Mouse (Mus musculus) urinary bladder, postnatal 36 days (tissue): ENCODE results near the gene Grip1.

ENCODE experiments used
- DNase-seq, 2 experiments: peaks; one replicate each; pipeline ENCODE4 v3.0.0; 2022; ENCODE audit warnings: low spot score in 2 of 2, mixed read lengths in 1 of 2

The Grip1 gene

DNA sequence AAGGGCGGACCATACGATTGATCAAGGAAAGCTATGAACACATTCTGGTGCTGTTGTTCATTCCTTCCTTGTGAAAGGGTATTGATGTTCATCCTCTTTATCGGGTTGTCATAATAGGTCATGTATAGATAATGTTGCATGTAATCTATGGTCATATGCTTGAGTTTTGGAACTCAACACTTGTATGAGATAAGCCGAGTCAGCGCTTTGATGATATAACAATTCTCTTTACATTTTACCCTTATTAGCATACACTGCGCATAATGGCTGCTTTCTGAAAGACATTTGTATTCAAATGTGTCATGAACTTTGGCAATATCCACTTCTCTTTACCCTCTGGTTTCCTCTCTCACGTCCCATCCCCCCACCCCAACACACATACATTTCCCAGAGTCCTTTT, 111.2 kb downstream of the Grip1 start:
- no peak for DNase-seq

DNA sequence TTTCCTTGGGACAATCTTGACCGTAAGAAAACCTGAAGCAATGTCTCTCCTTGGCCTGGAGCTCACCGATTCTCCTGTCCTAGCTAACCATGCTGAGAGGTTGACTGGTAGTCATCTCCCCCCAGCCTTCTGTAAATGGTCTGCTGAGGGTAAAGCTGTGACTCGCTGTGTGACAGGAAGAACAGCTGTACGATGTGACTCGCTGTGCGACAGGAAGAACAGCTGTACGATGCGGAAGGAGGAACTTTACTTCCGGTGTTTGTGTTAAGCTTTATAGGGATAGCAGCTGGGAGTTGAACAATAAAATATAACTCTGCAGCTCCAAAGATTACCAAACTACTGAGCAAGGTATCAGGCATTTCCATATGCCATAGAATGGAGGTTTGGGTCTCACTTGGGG, 119.5 kb downstream of the Grip1 start:
- DNase-seq: no peak

DNA sequence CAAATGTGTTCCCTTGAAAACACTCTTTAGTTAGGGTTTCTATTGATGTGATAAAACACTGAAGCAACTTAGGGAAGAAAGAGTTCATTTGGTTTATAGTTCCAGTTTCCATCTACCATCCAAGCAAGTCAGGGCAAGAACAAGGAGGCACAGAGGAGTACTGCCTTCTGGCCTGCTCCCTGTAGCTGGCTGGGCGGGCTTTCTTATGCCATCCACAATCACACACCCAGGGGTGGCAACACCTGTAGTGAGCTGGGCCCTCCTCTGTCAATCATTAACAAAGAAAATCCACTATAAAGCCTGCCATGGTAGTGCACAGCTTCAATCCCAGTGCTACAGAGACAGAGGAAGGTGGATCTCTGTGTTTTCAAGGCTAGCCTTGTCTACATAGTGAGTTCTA, 122.2 kb downstream of the Grip1 start:
- DNase-seq: no peak

DNA sequence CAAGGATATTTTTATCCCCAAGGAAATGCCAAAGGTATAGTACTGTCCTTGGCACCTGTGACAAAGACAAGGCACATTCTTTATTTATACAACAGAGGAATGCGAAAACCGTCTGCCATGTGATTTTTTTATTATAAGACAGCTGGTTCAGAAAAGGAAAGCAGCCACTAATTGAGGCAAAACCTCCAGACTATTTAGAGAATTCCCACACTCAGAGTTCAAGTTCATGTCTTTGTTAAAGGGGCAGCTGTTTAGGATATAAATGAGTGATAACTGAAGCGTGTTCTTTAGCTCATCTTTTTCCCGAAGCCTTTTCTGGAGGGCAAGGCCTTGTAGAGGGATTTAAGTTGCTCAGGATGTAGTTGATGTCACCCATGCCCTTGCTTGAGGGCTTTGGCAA, 126.4 kb downstream of the Grip1 start:
- no peak for DNase-seq

DNA sequence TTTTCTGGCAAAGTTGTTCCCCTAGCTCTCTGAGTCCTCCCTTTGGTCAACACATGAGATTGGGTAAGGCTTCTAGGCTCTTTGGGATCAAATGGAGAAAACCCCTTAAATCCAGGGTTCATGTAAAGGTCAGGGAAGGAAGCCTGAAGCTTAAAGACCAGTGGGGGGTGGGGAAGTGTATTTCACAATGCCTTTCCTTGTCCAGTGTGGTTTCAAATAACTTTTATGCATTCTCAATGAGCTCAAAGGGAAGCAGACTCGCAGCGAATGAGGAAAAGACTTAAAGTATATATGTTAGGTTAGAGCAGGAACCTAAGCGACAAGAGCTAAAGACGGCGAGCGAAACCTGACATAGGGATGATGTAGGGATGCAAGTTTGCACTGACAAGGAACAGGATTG, 131.0 kb downstream of the Grip1 start:
- DNase-seq: no peak

DNA sequence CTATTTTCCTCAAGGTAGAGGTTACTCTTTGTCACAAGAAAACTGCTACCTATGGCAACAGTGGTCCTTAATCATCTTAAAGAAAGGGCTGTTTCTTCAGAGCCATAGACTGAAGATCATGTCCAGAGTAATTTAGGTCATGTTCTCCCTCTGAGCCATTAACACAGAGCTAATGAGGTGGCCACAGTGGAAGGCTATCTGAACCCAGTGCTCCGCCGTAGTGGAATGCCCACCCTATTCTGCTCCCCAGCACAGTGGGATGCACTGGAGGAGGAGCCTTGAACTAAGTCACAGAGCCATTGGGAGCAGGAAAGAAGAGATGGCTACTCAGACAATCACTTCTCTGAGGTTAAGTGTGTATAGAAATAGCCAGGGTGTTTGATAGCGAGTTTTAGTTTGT, 133.3 kb downstream of the Grip1 start:
- no peak for DNase-seq

DNA sequence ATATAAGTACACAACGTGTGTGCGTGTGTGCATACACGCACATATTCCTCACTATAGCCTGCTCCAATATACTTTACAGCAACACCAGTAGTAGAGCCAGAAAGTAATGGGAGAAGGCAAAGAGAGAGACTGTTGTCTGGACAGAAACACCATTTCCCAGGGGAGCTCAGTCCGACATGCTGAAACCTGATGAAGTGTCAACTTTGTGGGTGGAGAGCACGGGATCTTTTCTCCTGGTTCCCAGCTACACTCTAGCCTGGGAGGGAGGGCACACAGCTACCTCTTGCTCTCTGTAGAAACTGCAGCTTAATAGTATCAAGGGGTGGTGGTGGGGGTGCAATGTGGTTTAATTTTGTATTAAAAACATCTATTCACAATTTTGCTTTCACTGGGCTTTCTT, 143.2 kb downstream of the Grip1 start:
- DNase-seq: no peak

DNA sequence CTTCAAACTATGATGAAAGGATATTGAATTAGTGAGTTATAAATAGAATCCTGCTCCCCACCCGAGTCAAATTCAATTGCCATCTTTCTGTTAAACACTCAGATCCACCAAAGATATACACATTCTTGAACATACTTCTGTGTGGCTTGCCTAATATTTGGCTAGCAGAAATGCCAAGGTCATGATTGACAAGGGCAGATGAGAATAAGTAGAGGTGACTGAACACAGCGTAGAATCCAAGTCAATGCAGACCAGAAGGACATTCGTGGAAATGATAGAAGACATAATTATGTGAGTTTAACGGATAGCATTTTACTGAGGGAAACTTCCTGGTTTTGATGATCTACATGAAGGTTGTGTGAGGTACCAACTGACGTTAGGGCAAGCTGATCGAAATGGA, 153.9 kb downstream of the Grip1 start:
- DNase-seq: no peak

DNA sequence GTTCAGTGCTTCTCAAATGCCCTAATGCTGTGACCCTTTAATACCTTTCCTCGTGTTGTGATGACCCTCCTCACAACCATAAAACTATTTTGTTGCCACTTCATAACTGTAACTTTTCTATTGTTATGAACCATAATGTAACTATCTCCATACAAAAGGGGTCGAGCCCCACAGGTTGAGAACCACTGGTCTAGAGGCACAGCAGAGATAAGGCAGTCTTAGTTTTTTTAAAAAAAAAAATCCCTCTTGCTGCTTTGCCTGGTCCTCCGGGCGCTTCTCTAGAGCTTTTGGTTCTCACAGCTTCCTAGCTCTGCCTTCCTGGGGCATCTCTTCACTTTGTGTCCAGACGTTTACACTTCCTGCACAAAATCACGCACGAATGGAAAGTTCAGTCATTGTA, 155.4 kb downstream of the Grip1 start:
- no peak for DNase-seq

DNA sequence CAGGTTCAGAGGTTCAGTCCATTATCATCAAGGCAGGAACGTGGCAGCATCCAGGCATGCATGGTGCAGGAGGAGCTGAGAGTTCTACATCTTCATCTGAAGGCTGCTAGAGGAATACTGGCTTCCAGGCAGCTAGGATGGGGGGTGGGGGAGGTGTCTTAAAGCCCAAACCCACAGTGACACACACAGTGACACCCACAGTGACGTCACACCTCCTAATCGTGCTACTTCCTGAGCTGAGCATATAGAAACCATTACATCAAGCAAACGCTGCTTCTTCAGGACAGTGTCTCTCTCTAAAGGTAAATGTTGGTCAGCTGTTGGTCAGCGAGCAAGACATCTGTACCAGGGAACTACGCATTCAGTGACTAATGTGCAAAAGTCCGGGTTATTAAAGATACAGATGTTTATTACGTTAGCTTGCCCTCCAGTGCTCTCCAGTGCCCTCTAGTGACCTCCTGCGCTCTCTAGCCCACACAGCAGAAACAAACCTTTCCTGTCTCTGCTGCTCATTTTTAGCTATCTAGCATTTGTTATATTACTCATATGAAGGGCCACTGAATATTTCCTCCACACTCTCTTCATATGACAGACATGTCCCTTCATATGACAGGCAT, 156.8 kb downstream of the Grip1 start:
- DNase-seq: peak; percentile 6 to 13

DNA sequence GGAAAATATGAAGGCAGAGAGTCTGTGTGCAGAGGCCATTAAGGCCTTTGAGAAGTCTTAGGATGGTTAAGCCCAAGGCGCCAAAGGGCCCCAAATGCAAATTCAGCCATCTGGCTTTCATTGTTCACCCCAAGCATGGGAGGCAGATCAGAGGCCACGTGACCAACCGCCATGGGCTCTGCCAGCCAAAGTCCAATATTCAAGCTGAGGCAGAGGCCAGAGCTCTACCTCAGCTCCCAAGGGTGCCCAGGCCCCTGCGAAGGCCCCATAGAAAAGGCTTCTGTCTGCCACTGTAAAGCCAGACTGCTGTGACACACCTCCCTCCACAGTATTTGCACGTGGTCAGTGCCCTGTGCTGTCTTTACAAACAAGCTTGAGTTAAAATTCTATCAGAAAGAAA, 158.4 kb downstream of the Grip1 start:
- DNase-seq: no peak

DNA sequence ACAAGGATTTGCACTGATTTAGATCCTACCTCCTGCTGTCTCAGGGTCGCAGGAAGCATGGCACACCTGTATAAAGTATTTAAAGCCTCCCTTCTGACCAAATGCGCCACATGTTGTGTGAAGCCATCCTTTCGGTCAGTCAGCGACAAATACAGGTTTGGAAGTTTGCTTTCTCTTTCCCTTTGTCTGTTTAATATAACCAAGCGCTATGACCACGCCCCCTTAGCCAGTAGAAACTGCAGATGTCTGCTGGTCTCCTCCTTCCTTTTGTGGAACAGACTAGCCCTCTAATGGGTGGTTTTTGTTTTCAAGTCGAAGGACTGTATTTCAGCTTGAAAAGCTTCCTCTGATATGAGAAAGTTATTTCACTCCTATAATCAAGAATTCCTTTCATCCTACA, 161.1 kb downstream of the Grip1 start:
- no peak for DNase-seq

DNA sequence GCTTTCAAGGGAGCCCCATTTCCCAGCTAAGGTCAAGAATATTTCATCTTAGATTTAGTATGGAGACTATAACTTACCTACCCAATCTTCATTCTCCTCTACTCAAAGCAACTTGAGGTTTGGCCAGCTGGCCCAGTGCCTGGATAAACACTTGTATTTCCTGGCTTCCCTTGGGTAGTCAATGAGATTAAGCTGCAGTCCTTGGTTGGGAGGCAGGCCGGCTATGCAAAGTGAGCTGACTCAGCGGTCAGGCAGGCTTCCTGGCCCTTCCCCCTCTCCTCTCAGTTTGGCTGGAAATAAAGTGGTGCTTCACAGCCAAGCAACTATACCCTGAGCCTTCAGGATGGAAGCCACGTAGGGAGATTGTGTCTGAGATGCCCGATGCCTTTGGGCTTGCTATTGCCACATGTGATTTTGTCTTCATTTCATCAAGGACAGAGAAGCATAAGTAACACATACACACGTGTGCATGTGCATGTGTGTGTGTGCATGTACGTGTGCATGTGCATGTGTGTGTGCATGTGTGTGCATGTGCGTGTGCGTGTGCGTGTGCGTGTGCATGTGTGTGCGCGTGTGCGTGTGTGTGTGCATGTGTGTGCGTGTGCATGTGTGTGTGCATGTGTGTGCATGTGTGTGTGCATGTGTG, 161.7 kb downstream of the Grip1 start:
- DNase-seq: peak; percentile 81 to 89

DNA sequence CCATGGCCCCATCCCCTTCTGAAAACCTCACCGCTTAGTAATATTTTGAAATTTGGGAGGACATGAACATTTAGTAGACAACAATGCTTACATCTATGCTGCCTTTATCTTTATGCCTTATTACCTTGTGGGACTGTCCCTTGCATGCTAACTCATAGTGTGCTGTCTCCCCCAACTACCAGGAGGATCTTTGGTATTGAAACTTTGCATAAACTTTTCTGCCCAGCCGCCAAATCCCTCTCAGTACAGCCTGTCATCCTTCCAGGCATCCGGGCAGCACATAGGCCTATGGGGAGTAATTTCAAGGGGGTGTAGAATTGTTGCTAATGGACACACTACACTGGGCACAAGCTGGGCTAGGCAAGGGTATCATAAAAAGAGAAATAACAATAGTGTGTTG, 162.4 kb downstream of the Grip1 start:
- no peak for DNase-seq

DNA sequence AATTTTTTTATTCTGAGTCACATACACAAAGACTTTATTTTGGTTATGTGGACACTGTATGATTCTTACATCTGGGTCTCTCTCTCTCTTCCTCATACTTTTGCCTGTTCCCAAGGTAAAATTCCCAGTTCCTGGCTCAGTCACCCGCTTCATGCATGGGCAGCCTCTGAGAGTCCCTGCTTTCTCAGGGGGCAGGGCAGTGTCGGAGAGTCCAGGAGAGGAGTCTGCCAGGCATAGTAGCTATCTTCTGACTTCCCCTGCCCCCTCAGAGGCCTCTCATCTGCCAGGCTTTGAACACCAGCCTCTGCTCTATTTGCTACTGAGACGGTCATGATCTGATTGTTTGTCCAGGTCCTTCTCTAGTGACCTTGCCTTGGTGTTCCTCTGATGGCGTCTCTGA, 175.0 kb downstream of the Grip1 start:
- DNase-seq: no peak

DNA sequence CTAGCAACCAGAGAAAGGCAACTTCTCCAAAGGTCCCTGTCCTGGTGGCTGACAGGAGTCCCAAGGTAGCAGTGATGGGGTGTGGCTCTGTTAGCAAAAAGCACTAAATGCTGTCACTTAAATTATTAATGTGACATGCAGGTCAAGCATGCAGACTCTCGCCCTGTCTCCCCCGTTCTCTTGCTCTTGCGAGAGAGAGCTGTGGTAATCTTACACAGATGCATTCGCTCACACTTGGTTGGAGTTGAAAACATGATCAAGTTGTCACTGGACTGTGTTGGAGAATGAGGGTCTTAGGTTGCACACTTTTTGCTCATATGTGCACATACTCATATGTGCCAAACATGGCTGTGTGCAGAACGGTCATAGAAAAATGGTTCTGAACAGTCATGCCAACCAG, 176.8 kb downstream of the Grip1 start:
- no peak for DNase-seq

DNA sequence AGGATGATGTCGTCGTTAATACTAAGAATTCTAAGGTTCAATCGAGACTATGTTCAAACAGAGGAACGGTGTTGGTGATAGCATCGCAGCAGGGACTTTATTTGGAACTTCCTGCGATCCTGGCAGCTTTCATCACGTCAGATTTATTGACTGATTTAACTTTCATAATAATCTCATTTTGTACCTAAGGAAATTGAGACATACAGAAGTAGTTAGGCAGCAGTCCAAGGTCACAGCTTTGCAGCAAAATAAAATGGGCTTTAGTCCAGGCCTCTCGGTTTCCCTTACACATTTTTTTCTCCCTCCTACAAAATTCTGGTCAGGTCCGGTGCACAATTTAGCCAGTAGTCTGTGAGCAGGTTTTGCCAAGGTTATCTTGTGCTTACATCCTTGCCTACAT, 178.3 kb downstream of the Grip1 start:
- DNase-seq: no peak

DNA sequence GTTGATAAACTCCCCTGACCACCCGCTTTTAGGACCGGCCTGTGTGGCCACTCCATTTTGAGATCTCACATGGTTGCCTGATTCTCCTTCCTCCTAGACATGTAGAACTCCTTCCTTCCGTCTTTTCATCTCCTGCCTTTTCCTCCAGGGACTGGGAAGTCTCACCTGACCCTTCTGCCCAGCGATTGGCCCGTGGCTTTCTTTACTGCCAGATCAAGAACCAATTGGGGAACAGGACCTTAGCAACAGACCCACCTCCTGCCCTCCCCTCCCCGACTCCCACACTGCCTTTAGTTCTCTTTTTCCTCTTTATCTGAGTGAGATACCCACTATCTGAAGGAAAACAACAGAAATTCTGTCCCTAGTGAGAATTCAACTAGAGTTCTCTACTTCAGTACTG, 180.9 kb downstream of the Grip1 start:
- DNase-seq: no peak

DNA sequence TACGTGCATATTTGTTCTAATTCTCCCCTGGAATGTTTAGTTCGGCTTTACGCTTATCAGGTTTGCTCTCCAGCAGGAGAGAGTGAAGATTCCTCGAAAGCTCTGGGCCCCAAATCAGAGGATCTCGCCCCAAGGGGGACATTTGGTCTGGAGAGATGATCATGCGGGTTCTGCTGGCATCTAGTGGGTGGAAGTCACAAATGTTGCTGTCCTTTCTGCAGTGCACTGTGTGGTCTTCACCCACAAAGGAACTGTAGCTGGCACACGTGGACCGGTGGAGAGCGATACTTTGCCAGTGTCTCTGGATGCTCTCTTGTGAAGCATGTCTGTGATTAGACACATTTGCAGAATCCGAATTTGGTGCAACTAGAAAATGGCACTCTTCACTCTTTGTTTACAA, 186.9 kb downstream of the Grip1 start:
- no peak for DNase-seq

DNA sequence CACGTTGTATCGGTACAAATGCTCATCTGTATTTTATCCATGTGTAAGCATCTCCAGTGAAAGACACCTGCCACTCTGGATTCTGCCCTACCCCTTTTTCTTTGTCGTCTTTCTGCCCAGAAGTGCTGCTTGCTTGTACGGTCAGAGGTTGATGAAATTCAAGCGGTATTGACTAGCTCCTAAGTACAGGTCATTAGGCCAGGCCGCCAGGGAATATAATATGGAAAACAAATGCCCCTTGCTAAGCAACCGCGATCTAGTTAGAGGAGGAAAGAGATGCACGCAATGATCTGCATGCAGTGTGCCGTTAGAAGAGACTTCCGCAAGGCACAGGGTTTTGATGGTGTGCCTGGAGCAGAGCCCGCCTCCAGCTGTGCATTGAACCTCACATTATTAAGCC, 187.4 kb downstream of the Grip1 start:
- no peak for DNase-seq

DNA sequence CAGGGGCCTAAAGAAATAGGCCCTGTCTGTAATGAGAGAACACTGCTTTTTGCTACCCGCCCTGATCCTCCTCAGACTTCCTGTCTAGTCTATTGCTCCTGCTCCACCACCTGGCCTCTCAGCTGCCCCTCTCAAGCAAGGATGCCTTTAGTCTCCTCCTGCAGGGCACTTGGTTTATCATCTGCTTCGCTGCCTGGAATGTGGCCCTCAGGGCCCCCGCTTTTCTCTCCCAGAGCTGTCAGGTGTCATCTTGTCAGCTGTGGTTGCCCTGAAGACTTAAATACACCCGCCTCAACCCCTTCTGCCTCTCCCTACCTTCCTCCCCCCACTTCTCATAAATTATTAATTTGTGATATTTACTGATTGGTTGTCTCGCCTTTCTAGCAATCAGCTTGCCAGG, 190.7 kb downstream of the Grip1 start:
- DNase-seq: no peak

DNA sequence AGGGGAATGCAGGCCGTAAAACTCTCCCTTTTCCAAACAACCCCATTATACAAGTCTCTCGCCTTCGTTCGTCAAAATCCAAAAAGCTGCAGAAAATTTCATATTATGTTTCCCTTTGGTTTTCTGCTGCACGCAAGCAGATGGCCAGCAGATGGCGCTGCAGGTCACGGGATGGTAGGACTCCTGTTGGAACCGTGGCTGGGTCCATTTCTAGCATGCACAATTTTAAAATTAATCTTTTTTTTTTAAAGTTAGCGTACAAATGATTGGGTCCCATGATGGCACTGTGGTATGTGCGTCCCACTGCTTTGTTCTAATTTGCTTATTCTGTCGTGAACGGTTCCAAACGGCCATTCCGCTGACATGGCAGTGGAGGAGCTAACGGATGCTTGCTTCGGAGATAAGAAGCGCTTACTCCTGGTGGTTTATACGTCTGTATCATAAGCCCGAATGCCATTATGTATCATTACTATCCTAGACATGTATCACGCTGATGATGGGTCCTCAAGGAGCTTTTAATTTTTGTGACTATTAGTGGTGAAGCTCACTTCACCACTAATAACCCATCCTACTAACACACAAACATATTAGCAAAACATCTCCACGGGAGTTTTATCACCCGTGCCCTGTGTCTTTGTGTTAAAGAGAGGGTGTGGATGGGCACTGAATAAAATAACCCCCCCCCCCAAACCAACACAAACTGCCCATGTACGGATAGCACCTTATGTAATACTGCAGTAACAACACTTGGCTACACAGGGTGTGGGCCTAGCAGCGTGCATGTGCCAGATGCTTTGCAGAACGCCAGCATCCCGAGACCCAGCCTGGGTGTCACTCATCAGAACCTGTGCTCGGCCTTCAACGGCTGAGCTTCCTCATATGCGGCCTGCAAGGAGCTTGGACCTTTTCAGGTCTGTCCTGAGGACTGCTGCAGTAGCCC, 193.1 kb downstream of the Grip1 start:
- peak; percentile 20 to 39 for DNase-seq
